Mouse (Mus musculus): Measurements from ENCODE around the gene Syna. TPM values are rescaled to one million over a fixed set of nuclear protein-coding genes. Genes with fewer than 3 reads are reported as not detected.

Gene Syna
- 0.51 and 0.63 TPM in 2 replicates for polyA plus RNA-seq (2015; fragmentation: Nextera tagmentation; extraction: Ambion mirVana)

- Histone ChIP-seq H3K27me3 (replicated peaks) (no peaks in the 10 kb centered on the region), H3K4me3 (replicated peaks) (no peak within 1 kb of the TSS), H3K9me3 (replicated peaks) (no peaks in the 10 kb centered on the region), H3K9ac (replicated peaks) (no peak within 1 kb of the TSS), H3K36me3 (no peaks in the 10 kb centered on the region), H3K27ac (replicated peaks) (no peak within 1 kb of the TSS), H3K4me1 (peaks cover 9% of the 10 kb centered on the region), H3K4me2 (no peak within 1 kb of the TSS)
- ATAC-seq (ENCODE audit: low FRiP score), result no peak
- 93% methylated on average over 7 of the region's 7 CpGs for WGBS
These were observed at the start of gene Syna for GRCm38 (mm10) chr5:134560071-134560449. TSS of gene Syna (minus strand) at chr5:134560171.

- H3K4me1 ChIP-seq, result no peaks in the 10 kb centered on the region
- H3K36me3 ChIP-seq, result no peaks in the 10 kb centered on the region
- H3K27me3 ChIP-seq (replicated peaks), result no peaks in the 10 kb centered on the region
- no peak for ATAC-seq (ENCODE audit: low FRiP score)
- H3K4me2 ChIP-seq, result no peak overlapping the region
- no peak overlapping the region for H3K27ac ChIP-seq (replicated peaks)
- H3K4me3 ChIP-seq (replicated peaks), result no peak overlapping the region
- no peaks in the 10 kb centered on the region for H3K9me3 ChIP-seq (replicated peaks)
- no peak overlapping the region for H3K9ac ChIP-seq (replicated peaks)
- 78% methylated on average over 5 of the region's 5 CpGs for WGBS
These were observed 47.1 kb upstream of the Syna start for GRCm38 (mm10) chr5:134607121-134607520.

GRCm38 (mm10) chr5:134606314-134606713 lies 46.3 kb upstream of the Syna start:
- no peak for ATAC-seq (ENCODE audit: low FRiP score)
- no peaks in the 10 kb centered on the region for H3K9me3 ChIP-seq (replicated peaks)
- H3K4me3 ChIP-seq (replicated peaks), result no peak overlapping the region
- no peak overlapping the region for H3K27ac ChIP-seq (replicated peaks)
- H3K9ac ChIP-seq (replicated peaks), result no peak overlapping the region
- no peak overlapping the region for H3K4me2 ChIP-seq
- H3K4me1 ChIP-seq, result no peaks in the 10 kb centered on the region
- no peaks in the 10 kb centered on the region for H3K27me3 ChIP-seq (replicated peaks)
- H3K36me3 ChIP-seq, result no peaks in the 10 kb centered on the region

DNA sequence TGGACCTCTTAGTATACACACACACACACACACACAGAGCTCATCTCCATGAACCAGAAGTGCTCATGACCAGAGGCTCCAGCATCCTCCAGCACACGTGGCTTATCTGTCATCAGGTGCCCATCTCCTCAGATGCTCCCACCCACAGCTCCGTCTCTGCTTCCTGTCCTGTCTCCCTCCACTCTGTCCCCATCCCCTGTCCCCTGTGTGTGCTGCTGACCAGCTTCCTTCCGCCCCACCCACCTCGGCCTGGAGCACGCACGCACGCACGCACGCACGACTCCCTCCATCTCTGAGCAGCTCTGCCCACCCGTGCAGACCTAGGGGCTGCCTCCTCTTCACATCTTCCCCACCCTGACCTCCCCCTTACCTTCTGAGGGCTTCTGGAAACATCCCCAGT lies 44.4 kb upstream of the Syna start:
- Histone ChIP-seq H3K4me2 (no peak overlapping the region), H3K36me3 (peaks cover 6% of the 10 kb centered on the region), H3K9ac (replicated peaks) (no peak overlapping the region), H3K9me3 (replicated peaks) (no peaks in the 10 kb centered on the region), H3K4me3 (replicated peaks) (no peak overlapping the region), H3K27me3 (replicated peaks) (no peaks in the 10 kb centered on the region), H3K27ac (replicated peaks) (no peak overlapping the region), H3K4me1 (no peaks in the 10 kb centered on the region)
- 93% methylated on average over 11 of the region's 11 CpGs for WGBS
- no peak for ATAC-seq (ENCODE audit: low FRiP score)

DNA sequence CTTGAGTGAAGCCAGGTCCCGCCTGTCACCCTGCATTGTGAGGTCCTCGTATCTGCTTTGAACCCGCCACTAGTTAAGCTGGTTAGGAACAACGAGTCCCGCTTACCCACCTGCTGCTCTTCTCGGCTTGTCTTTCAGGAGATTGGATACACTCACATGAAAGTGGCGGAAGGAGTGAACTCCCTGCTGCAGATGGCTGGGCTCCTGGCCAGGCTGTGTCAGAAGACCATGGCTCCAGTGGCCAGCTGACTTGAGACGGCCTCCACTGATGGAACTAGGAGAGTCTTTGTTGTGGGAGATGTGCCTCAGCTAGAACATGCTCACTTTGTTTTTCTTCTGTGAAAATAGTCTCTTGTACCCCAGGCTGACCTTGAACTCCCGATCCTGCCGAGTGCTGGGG lies 37.7 kb upstream of the Syna start:
- H3K36me3 ChIP-seq, result peaks cover 64% of the 10 kb centered on the region
- no peak overlapping the region for H3K27ac ChIP-seq (replicated peaks)
- H3K4me3 ChIP-seq (replicated peaks), result no peak overlapping the region
- H3K9ac ChIP-seq (replicated peaks), result no peak overlapping the region
- ATAC-seq (ENCODE audit: low FRiP score), result no peak
- H3K27me3 ChIP-seq (replicated peaks), result no peaks in the 10 kb centered on the region
- WGBS, result 85% methylated on average over 10 of the region's 10 CpGs
- H3K9me3 ChIP-seq (replicated peaks), result no peaks in the 10 kb centered on the region
- no peak overlapping the region for H3K4me2 ChIP-seq
- H3K4me1 ChIP-seq, result no peaks in the 10 kb centered on the region

DNA sequence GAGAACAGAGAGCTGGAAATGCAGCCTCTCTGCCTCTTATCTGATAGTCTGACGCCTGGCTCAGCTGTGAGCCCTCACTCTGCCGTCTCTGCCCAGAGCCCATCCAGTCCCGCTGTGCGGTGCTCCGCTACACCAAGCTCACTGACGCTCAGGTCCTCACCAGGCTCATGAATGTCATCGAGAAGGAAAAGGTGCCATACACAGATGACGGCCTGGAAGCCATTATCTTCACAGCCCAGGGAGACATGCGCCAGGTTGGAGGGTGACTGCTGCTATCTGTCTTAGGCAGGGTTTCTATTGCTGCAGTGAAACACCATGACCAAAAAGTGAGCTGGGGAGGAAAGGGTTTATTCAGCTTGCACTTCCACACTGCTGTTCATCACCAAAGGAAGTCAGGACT lies 33.1 kb upstream of the Syna start:
- H3K9me3 ChIP-seq (replicated peaks), result no peaks in the 10 kb centered on the region
- H3K4me1 ChIP-seq, result no peaks in the 10 kb centered on the region
- ATAC-seq (ENCODE audit: low FRiP score), result no peak
- H3K36me3 ChIP-seq, result peaks cover 76% of the 10 kb centered on the region
- no peak overlapping the region for H3K9ac ChIP-seq (replicated peaks)
- H3K4me3 ChIP-seq (replicated peaks), result no peak overlapping the region
- WGBS, result 94% methylated on average over 9 of the region's 9 CpGs
- H3K27ac ChIP-seq (replicated peaks), result no peak overlapping the region
- no peaks in the 10 kb centered on the region for H3K27me3 ChIP-seq (replicated peaks)
- no peak overlapping the region for H3K4me2 ChIP-seq

GRCm38 (mm10) chr5:134592026-134592581 lies 32.1 kb upstream of the Syna start:
- ATAC-seq (ENCODE audit: low FRiP score), result no peak
- no peak overlapping the region for H3K4me3 ChIP-seq (replicated peaks)
- peaks cover 69% of the 10 kb centered on the region for H3K36me3 ChIP-seq
- WGBS, result 94% methylated on average over 11 of the region's 11 CpGs
- no peaks in the 10 kb centered on the region for H3K27me3 ChIP-seq (replicated peaks)
- no peaks in the 10 kb centered on the region for H3K9me3 ChIP-seq (replicated peaks)
- no peak overlapping the region for H3K9ac ChIP-seq (replicated peaks)
- no peak overlapping the region for H3K4me2 ChIP-seq
- H3K27ac ChIP-seq (replicated peaks), result no peak overlapping the region
- H3K4me1 ChIP-seq, result no peaks in the 10 kb centered on the region

- Histone ChIP-seq H3K4me3 (replicated peaks) (no peak overlapping the region), H3K9me3 (replicated peaks) (no peaks in the 10 kb centered on the region), H3K27ac (replicated peaks) (no peak overlapping the region), H3K4me1 (no peaks in the 10 kb centered on the region), H3K4me2 (no peak overlapping the region), H3K9ac (replicated peaks) (no peak overlapping the region), H3K36me3 (peaks cover 51% of the 10 kb centered on the region), H3K27me3 (replicated peaks) (no peaks in the 10 kb centered on the region)
- WGBS, result 92% methylated on average over 3 of the region's 3 CpGs
- no peak for ATAC-seq (ENCODE audit: low FRiP score)
These were observed 29.9 kb upstream of the Syna start for GRCm38 (mm10) chr5:134589900-134590299.

DNA sequence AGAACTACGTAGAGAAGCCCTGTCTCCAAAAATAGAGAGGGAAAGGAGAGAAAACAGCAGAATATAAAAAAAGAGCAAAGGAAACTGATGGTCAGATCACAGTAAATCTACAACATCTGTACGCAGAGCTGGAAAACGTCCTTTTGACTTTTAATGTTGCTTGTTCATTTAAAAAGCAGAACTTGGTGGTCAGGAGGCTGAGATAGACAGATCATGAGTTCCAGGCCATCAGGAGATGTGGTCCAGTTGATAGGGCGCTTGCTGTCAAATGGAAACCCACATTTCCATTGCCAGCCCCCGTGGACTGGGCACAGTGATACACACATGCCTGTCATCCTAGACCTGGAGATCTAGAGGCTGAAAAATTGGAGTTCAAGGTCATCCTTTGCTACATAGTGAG lies 24.8 kb upstream of the Syna start:
- H3K27ac ChIP-seq (replicated peaks), result no peak overlapping the region
- H3K4me1 ChIP-seq, result peaks cover 16% of the 10 kb centered on the region
- no peak overlapping the region for H3K9ac ChIP-seq (replicated peaks)
- H3K9me3 ChIP-seq (replicated peaks), result no peaks in the 10 kb centered on the region
- H3K27me3 ChIP-seq (replicated peaks), result no peaks in the 10 kb centered on the region
- no peak for ATAC-seq (ENCODE audit: low FRiP score)
- no peak overlapping the region for H3K4me3 ChIP-seq (replicated peaks)
- 91% methylated on average over 5 of the region's 5 CpGs for WGBS
- peaks cover 8% of the 10 kb centered on the region for H3K36me3 ChIP-seq
- H3K4me2 ChIP-seq, result no peak overlapping the region

DNA sequence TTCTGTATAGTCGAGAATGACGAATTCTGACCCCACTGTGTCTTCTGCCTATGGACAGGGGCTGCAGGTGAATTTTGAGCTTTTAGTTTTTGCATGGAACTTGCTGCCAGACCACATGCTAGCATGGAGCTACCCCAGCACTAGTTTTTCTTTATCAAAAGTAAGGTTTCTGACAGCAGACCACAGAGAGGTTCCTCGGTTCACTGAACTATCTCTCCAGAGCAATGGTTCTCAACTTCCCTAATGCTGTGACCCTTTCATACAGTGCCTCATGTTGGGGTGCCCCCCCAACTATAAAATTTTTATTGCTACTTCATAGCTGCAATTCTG lies 23.9 kb upstream of the Syna start:
- H3K9ac ChIP-seq (replicated peaks), result peak overlapping the region; percentile 95; the same call in 1 of the 2 replicates
- WGBS, result 84% methylated on average over 3 of the region's 3 CpGs
- no peak for ATAC-seq (ENCODE audit: low FRiP score)
- no peak overlapping the region for H3K27ac ChIP-seq (replicated peaks)
- no peak overlapping the region for H3K4me3 ChIP-seq (replicated peaks)
- no peaks in the 10 kb centered on the region for H3K9me3 ChIP-seq (replicated peaks)
- no peaks in the 10 kb centered on the region for H3K27me3 ChIP-seq (replicated peaks)
- peaks cover 16% of the 10 kb centered on the region for H3K4me1 ChIP-seq
- H3K36me3 ChIP-seq, result peaks cover 8% of the 10 kb centered on the region
- peak overlapping the region; percentile 74 for H3K4me2 ChIP-seq

- no peaks in the 10 kb centered on the region for H3K27me3 ChIP-seq (replicated peaks)
- 0 out of 2 replicates have a peak overlapping the region, but pooled peaks have one; percentile 61 for H3K27ac ChIP-seq (replicated peaks)
- peak overlapping the region; percentile 74 for H3K4me2 ChIP-seq
- ATAC-seq (ENCODE audit: low FRiP score), result no peak
- peaks cover 16% of the 10 kb centered on the region for H3K4me1 ChIP-seq
- 30% methylated on average over 15 of the region's 15 CpGs for WGBS
- H3K9ac ChIP-seq (replicated peaks), result peak overlapping the region; percentile 95
- peak overlapping the region; percentile 98 for H3K4me3 ChIP-seq (replicated peaks)
- H3K36me3 ChIP-seq, result peaks cover 4% of the 10 kb centered on the region
- H3K9me3 ChIP-seq (replicated peaks), result no peaks in the 10 kb centered on the region
These were observed 23.3 kb upstream of the Syna start for GRCm38 (mm10) chr5:134583006-134583883.

DNA sequence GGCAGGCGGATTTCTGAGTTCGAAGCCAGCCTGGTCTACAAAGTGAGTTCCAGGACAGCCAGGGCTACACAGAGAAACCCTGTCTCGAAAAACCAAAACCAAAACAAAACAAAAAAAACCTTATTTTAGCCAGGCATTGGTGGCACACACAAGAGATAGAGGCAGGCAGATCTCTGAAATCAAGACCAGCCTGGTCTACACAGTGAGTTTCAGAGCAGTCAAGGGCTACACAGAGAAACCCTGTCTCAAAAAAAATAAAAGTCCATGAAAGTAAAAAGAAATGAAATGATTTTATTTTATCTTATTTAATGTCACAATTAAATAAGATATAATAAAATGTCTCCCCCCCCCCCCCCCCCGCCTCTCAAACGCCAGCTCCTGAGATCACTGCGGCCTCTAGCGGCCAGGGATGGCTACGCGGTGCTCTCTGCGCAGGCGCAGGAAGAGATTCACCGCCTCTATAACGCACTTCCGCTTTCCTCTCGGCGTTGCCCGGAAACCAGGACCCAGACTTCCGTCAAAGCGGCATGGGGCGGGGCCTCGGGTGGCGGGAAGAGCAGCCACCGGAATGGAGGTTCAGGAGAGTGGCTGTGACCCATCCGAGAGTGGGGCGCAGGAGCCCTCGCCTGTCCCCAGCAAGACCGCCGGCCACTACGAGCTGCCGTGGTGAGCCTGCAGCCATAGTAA lies 22.4 kb upstream of the Syna start:
- H3K9ac ChIP-seq (replicated peaks), result peak overlapping the region; percentile 95
- H3K4me1 ChIP-seq, result peaks cover 16% of the 10 kb centered on the region
- peaks cover 3% of the 10 kb centered on the region for H3K36me3 ChIP-seq
- WGBS, result 9% methylated on average over 25 of the region's 30 CpGs
- peak overlapping the region; percentile 98 for H3K4me3 ChIP-seq (replicated peaks)
- no peaks in the 10 kb centered on the region for H3K27me3 ChIP-seq (replicated peaks)
- H3K27ac ChIP-seq (replicated peaks), result 0 out of 2 replicates have a peak overlapping the region, but pooled peaks have one; percentile 61
- ATAC-seq (ENCODE audit: low FRiP score), result peak; percentile 95
- peak overlapping the region; percentile 74 for H3K4me2 ChIP-seq
- H3K9me3 ChIP-seq (replicated peaks), result no peaks in the 10 kb centered on the region

Data from neural tube, embryonic 15.5 days (tissue).